Mouse (Mus musculus): ENCODE measurements around the gene Rab27a.
"Not testable (repeated sequence)": the region's sequence is repeated elsewhere in the genome, so short reads cannot be mapped to it uniquely, and the experiment has no call there.

DNA sequence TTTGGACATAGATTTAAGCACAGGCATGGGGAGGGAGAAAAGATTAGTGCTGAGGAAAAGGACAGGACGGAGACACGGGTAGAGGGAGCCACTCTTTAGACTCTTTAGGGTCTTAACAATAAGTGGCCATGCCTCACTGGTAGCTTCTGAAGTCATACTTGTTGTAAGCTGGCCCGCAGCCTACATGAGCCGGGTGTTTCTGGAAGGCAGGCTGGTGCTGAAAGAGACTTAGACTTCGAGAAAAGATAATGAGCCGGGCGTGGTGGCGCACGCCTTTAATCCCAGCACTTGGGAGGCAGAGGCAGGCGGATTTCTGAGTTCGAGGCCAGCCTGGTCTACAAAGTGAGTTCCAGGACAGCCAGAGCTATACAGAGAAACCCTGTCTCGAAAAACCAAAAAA, 34.7 kb downstream of the Rab27a start:
- not testable (repeated sequence) for TF ChIP-seq POLR2A (IDR thresholded peaks at IDR 0.05; ENCODE audit: control insufficient read depth, extremely low read depth, insufficient read depth, low read length, poor library complexity); CTCF (IDR thresholded peaks at IDR 0.05; ENCODE audit: borderline replicate concordance, control insufficient read depth, extremely low read depth, insufficient read depth, low read length, poor library complexity)
